ENCODE assay signal across 8 mouse cellular contexts in the genomic region with DNA sequence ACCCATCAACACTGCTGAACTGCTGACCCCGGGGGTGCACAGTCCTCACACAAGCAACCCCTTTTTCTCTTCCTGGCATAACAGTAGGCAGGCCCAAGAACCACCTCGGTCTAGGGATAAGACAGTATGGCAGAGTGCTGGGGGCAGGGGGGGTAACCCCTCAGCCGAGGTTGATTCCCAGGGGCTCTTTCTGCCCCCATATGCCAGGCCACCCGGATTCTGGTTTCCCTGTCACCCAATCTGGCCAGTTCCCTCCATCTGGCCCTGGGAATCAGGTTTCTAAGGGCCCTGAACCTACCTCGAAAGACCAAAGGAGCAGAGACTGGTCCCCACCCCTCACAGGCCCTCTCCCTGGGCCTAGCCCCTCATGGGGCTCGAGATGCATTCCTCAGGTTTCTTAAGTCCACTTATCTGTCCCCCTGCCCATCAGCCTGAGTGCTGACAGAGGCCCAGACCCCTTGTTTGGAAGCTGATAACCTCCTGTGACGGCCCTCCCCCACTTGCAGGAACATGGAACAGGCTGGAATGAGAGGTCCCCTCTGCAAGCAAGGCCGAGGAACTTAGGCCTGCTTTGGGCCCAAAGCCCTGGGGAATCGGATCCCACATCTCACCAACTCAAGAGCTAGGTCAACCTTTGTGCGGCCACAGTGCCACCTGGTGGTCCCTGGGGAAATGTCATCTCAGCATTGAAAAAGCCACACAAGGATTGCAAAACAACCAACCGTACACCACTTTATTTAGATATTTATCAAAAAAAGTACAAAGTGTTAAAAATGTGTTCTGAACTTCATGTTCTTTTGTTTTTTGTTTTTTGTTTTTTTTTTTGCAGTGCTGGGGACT. TPM values are rescaled to one million over a fixed set of nuclear protein-coding genes. Genes with fewer than 3 reads are reported as not detected.
A peak's percentile ranks its signal among the peaks of the same experiment; 100 is the strongest.
DNase-seq lines count a peak whose midpoint lies in the region; ATAC-seq lines count a peak whose summit lies in the region.

No protein-coding gene starts in this region.

- peaks cover 7% of the 10 kb centered on the region for H3K36me3 ChIP-seq in heart, embryonic 12.5 days
- peaks cover 4% of the 10 kb centered on the region for H3K36me3 ChIP-seq in splenic B cell, adult 2 months (ENCODE audit: control insufficient read depth, insufficient read depth, low read length, poor library complexity, severe bottlenecking)

- peaks cover 49% of the 10 kb centered on the region for H3K4me1 ChIP-seq in heart, embryonic 12.5 days (replicated peaks)

- WGBS in heart, embryonic 12.5 days = 15% methylated on average over 11 of the region's 11 CpGs

- no peak for ATAC-seq in heart, embryonic 12.5 days (ENCODE audit: insufficient number of reproducible peaks, low FRiP score)

- no peak overlapping the region for H3K27ac ChIP-seq in heart, embryonic 12.5 days (ENCODE audit: poor library complexity, severe bottlenecking)

- H3K4me2 ChIP-seq in heart, embryonic 12.5 days = no peak overlapping the region

- H3K4me3 ChIP-seq in heart, embryonic 12.5 days = no peak overlapping the region

- DNase-seq in heart, adult 11 months = peak; percentile 96
- peak; percentile 72 for DNase-seq in cerebellum, adult 11-12 months
- DNase-seq in frontal cortex, postnatal 10 days (ENCODE audit: low spot score in 2 of 2) = peak; percentile 69 to 85
- peak; percentile 77 for DNase-seq in hindlimb bud, embryonic 11.5 days (ENCODE audit: extremely low spot score, low read depth, low spot score)
- DNase-seq in left cerebral cortex, adult 9 months (ENCODE audit: low spot score in 2 of 2) = peak; percentile 31 to 92
- DNase-seq in monocyte, adult 2 months (ENCODE audit: low read depth in 1 of 2, low spot score in 2 of 2) = peak; percentile 59 to 82
- DNase-seq in splenic B cell, adult 2 months (ENCODE audit: low read depth, low spot score) = peak; percentile 90

- H3K9me3 ChIP-seq in heart, embryonic 12.5 days (replicated peaks) = no peaks in the 10 kb centered on the region

- H3K27me3 ChIP-seq in heart, embryonic 12.5 days (replicated peaks) = peaks cover 44% of the 10 kb centered on the region
- no peaks in the 10 kb centered on the region; the same call in 1 of the 2 replicates for H3K27me3 ChIP-seq in splenic B cell, adult 2 months (ENCODE audit: control insufficient read depth, insufficient read depth, low read length, poor library complexity, severe bottlenecking)

- H3K9ac ChIP-seq in heart, embryonic 12.5 days = no peak overlapping the region

RNA-seq across cellular contexts. Expression of gene Npm3, which starts 2.1 kb away (rescaled TPM):
- 9.5 and 11.2 TPM in 2 replicates for polyA plus RNA-seq in heart, embryonic 12.5 days (2016; fragmentation: Nextera tagmentation; extraction: Ambion mirVana)

RNA-seq across cellular contexts. Expression of gene Fgf8, which starts 4.5 kb away (rescaled TPM):
- polyA plus RNA-seq in heart, embryonic 12.5 days (2016; fragmentation: Nextera tagmentation; extraction: Ambion mirVana) = not detected in 2 replicates

RNA-seq across cellular contexts. Expression of gene Mgea5, which starts 36.4 kb away (rescaled TPM):
- polyA plus RNA-seq in heart, embryonic 12.5 days (2016; fragmentation: Nextera tagmentation; extraction: Ambion mirVana) = 51.7 and 52.8 TPM in 2 replicates
